Mouse (Mus musculus) spleen, adult 2 months (tissue): Measurements from ENCODE around the gene Anapc11. TPM values are rescaled to one million over a fixed set of nuclear protein-coding genes. Genes with fewer than 3 reads are reported as not detected.
"Not testable (repeated sequence)": the region's sequence is repeated elsewhere in the genome, so short reads cannot be mapped to it uniquely, and the experiment has no call there.

Experiments
- DNase-seq, 2 experiments: peaks; one replicate each; pipeline versions ENCODE4 v3.0.0 to v3.0.0-alpha.2; 2012 to 2021; ENCODE audit warnings: low spot score in 2 of 2, low read depth in 1 of 2
- H3K27ac ChIP-seq: fragments of 200-500 bp; 2 replicates; pipeline ENCODE4 v1.5.1; 2012; ENCODE audit warnings: low read length, inconsistent platforms; ENCODE audit not compliant: insufficient read depth
- H3K27me3 ChIP-seq: fragments of 200-500 bp; 2 replicates; pipeline ENCODE4 v1.6.1; 2012; ENCODE audit warnings: mild to moderate bottlenecking, moderate library complexity, low read length, inconsistent platforms; ENCODE audit not compliant: control insufficient read depth, insufficient read depth
- H3K36me3 ChIP-seq: fragments of 200-500 bp; 2 replicates; pipeline ENCODE4 v1.6.1; 2012; ENCODE audit warnings: mild to moderate bottlenecking, low read length, inconsistent platforms; ENCODE audit not compliant: control insufficient read depth, insufficient read depth
- H3K4me1 ChIP-seq: fragments of 200-500 bp; 2 replicates; pipeline ENCODE4 v1.6.1; 2011; ENCODE audit warnings: inconsistent platforms; ENCODE audit not compliant: control insufficient read depth, insufficient read depth, insufficient read length
- H3K4me3 ChIP-seq: fragments of 200-500 bp; 2 replicates; pipeline ENCODE4 v1.5.1; 2011; ENCODE audit warnings: mild to moderate bottlenecking, inconsistent platforms; ENCODE audit not compliant: insufficient read depth, insufficient read length; ENCODE audit errors: extremely low read depth
- CTCF ChIP-seq: fragments of 200-500 bp; IDR thresholded peaks from 2 replicates; pipeline ENCODE4 v1.5.1; 2011; ENCODE audit warnings: mild to moderate bottlenecking, inconsistent platforms; ENCODE audit not compliant: insufficient read depth, insufficient read length, insufficient replicate concordance; ENCODE audit errors: extremely low read depth
- POLR2A ChIP-seq: fragments of 200-500 bp; IDR thresholded peaks from 2 replicates; pipeline ENCODE4 v1.6.1; 2011; ENCODE audit warnings: low read depth, low read length, inconsistent platforms
- WGBS: fragments of 180-500 bp; shearing (Covaris S2); methylation state at CpG from one replicate; pipeline ENCODE4 v1.1.7; 2018; 5-methylcytosine and 5-hydroxymethylcytosine counted together
- polyA plus RNA-seq: library from polyadenylated mRNA; depleted of rRNA; stranded (reverse); fragments of >200 nt; gene quantifications from 2 replicates; pipeline ENCODE4 v1.2.3, GENCODE M21; 2012

Gene Anapc11
- polyA plus RNA-seq, 1 experiment = 80.1 TPM

DNA sequence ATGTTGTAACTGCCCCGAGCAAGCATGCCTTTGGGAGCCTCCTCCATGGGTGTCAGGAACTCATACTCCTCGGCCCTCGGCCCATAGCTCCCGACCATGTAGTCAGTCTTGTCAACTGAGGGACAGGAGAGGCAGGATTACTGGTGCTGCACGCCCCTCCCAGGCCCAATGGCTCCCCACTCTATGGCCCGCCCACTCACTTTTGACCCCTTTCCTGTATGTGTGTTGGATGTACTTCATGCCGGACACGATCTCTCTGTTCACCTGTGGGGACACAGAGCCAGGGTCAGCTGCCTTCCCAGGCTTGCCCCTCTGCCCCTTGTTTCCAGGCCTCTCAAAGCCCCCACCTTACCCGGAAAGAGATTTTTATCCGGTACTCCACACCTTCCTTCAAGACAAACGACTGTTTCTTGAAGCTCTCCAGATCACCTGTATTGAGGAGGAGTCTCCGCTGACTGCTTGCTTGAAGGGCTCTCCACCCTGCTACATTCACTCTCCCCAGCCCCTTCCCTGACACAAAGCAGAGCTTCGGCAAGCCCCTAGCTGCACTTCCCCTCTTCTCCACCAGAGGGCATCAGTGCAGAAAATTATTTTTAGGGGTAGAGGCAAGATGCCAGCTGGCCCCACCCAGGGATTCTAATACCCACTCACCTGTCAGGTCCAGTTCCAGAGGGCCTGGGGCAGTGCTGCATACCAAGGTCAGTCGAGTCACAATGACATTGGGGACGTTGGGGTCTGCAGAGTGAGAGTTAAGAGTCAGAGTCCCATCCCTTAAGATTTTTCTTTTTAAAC, 18.7 kb upstream of the Anapc11 start:
- H3K4me3 ChIP-seq = peak overlapping the region; percentile 27; the same call in 1 of the 2 replicates
- peaks cover 20% of the 10 kb centered on the region for H3K36me3 ChIP-seq
- peak; percentile 58 to 73 for DNase-seq
- H3K27me3 ChIP-seq = no peaks in the 10 kb centered on the region
- peaks cover 17% of the 10 kb centered on the region; the same call in 1 of the 2 replicates for H3K4me1 ChIP-seq
- peak overlapping the region; percentile 94; the same call in 1 of the 2 replicates for H3K27ac ChIP-seq
- TF ChIP-seq POLR2A (no peak), CTCF (peak; percentile 75; the same call in 1 of the 2 replicates)
- WGBS = 65% methylated on average over 15 of the region's 15 CpGs

DNA sequence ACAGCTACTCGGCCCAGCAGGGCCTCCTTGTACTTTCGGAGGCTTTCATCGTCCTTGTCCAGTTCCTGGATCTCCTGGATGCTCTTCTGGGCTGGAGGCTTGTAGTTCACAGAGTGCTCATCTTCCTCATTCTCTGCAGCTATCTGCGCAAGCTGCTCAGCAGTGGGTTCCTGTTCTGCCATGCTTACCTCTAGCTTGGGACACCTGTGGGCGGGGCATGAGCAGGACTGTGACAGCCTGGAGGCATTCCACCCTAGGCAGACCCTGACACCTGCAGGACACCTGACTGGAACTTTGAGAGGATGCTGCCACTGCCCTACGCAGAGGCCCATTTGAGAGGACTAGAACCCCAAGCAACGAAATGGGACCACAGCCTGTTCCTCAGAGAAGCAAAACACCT, 18.0 kb upstream of the Anapc11 start:
- peak in 1 of 2 experiments; percentile 34 for DNase-seq
- H3K27me3 ChIP-seq = no peaks in the 10 kb centered on the region
- peak overlapping the region; percentile 94 for H3K27ac ChIP-seq
- H3K36me3 ChIP-seq = peaks cover 20% of the 10 kb centered on the region
- 40% methylated on average over 7 of the region's 7 CpGs for WGBS
- H3K4me3 ChIP-seq = peak overlapping the region; percentile 91
- no peak for TF ChIP-seq CTCF
- no peak for TF ChIP-seq POLR2A
- peaks cover 17% of the 10 kb centered on the region; the same call in 1 of the 2 replicates for H3K4me1 ChIP-seq

DNA sequence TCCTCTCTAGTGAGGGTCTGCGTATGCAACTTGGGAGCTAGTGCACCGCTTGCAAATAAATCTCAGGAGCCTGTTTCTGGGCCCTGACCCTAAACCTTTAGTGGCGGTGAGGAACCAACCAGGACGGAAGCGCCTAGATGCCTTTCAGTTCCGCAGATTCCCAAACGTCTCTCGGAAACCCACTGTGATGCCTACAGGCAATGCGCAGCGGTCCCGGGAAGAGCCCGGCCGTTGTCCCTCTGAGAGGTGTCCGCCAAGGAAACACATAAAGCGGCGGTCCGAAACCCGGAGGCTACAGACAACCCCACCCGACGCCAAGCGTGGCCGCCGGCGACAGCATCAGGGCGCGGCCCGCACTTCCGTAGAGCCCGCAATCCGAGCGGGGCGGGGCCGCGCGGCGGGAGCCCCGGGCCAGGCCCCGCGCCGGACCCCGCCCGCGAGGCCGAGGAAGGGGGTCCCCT, 17.3 kb upstream of the Anapc11 start:
- H3K36me3 ChIP-seq = peaks cover 20% of the 10 kb centered on the region
- no peaks in the 10 kb centered on the region for H3K27me3 ChIP-seq
- DNase-seq = peak in 1 of 2 experiments; percentile 37
- under 1% methylated on average over 44 of the region's 44 CpGs for WGBS
- H3K4me1 ChIP-seq = peaks cover 17% of the 10 kb centered on the region; the same call in 1 of the 2 replicates
- H3K27ac ChIP-seq = peak overlapping the region; percentile 94
- H3K4me3 ChIP-seq = peak overlapping the region; percentile 91
- TF ChIP-seq CTCF = no peak

DNA sequence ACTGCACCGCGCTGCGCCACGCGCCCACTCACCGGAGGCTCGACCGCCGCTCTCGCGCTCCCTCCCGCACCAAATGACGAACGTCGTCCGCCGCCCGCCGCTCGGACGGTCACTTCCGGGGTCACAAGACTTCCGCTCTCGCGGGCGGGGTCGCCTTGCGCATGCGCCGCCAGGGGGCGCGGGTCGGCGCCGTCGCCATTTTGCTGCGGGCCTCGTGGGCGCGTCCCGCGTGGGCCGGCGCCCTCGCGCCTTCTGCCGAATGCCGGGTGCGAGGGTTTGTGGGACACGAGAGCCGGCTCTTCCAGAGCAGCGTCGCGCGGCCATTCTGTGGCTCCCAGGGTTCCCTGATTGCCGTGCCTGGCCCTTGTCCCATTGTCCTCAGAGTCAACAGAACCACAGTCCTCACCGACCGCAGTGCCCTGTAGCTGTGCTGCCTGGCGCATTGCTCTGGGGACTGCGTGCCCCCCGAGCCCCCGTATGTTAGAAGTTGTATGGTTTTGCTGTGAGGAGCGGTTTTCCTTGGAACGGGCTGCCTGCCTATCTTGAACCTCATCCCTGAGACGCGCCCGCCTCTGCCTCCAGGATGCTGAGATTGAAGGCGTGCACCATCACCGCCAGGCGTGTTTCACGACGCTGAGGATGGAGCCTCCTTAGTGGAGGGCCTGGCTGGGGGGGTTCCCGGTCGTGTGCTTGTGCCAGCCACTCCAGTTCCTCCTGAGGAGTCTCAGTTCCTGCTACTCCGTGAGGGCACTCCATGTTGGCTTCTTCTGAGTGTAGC, 16.5 kb upstream of the Anapc11 start, which contains the start of gene Arhgdia:
Arhgdia (minus strand) TSS at position 135 of the 778 bp plus-strand sequence.
- H3K27ac ChIP-seq = peak within 1 kb of the TSS; percentile 94
- peak; percentile 76 to 85 for DNase-seq
- H3K27me3 ChIP-seq = no peaks in the 10 kb centered on the region
- peak within 1 kb of the TSS; percentile 91 for H3K4me3 ChIP-seq
- TF ChIP-seq CTCF (peak; percentile 26; the same call in 1 of the 2 replicates), POLR2A (peak; percentile 95)
- H3K4me1 ChIP-seq = peaks cover 17% of the 10 kb centered on the region; the same call in 1 of the 2 replicates
- 2% methylated on average over 74 of the region's 75 CpGs for WGBS
- H3K36me3 ChIP-seq = peaks cover 20% of the 10 kb centered on the region

DNA sequence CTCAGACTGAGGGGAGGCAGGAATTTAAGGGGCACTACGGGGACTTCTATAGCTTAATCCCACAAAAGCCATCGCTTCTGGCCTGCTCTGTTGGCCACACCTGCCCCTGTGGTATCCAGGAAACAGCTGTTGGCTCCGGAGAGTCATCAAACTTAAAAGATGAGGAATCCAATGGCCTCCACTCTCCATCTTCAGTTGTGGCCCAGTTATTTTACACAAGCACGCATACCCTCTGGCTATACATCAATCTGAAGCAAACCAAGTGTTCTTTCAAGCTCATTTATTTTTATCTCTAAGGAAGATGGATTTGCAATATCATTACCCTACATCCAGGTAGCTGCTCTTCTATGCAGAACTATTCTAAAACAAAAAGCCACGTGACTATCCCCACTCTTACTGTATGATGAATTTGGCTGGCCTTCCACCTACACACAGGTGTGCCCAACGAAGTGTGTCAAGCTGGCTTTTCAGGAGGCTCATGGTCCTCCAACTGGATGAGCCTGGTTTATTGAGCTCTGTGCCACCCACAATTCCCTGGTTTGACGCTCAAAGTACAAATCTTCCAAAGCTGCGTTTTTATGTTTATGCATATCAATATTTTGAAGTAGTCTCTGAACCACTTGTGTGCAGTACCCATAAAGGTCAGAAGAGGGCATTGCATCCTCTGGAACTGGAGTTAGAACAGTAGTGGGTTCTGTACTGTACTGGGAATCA, 15.8 kb upstream of the Anapc11 start:
- no peaks in the 10 kb centered on the region for H3K27me3 ChIP-seq
- H3K4me3 ChIP-seq = peak overlapping the region; percentile 91
- TF ChIP-seq CTCF (no peak), POLR2A (no peak; the same call in 1 of the 2 replicates)
- H3K36me3 ChIP-seq = peaks cover 20% of the 10 kb centered on the region
- peak; percentile 43 to 52 for DNase-seq
- peak overlapping the region; percentile 94 for H3K27ac ChIP-seq
- 54% methylated on average over 8 of the region's 8 CpGs for WGBS
- peaks cover 17% of the 10 kb centered on the region; the same call in 1 of the 2 replicates for H3K4me1 ChIP-seq

DNA sequence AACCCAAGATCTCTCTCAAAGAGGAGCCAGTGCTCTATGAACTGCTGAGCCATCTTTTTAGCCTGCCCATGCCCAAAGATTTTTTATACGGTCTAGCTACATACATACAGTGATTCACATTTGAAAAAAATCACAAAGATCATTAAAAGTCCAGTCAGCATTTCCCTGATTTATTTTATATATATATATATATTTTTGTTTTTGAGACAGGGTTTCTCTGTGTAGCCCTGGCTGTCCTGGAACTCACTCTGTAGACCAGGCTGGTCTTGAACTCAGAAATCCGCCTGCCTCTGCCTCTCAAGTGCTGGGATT, 15.3 kb upstream of the Anapc11 start:
- not testable (repeated sequence) for H3K4me3 ChIP-seq, DNase-seq, H3K27ac ChIP-seq, H3K27me3 ChIP-seq
- H3K36me3 ChIP-seq = peaks cover 20% of the 10 kb centered on the region
- 91% methylated on average over 2 of the region's 2 CpGs for WGBS
- peaks cover 17% of the 10 kb centered on the region; the same call in 1 of the 2 replicates for H3K4me1 ChIP-seq
